Mouse (Mus musculus) midbrain, postnatal 0 days (tissue): ENCODE data around the gene Aldoc. TPM values are rescaled to one million over a fixed set of nuclear protein-coding genes. Genes with fewer than 3 reads are reported as not detected.
"Not testable (repeated sequence)": the region's sequence is repeated elsewhere in the genome, so short reads cannot be mapped to it uniquely, and the experiment has no call there.

Source experiments
- ATAC-seq: fragments of 200-750 bp; cut with Nextera tagmentation; 2 replicates; pipeline ENCODE4 v1.8.0; 2017; ENCODE audit warnings: moderate number of reproducible peaks, mild to moderate bottlenecking, moderate TSS enrichment, moderate library complexity; ENCODE audit not compliant: low FRiP score
- DNase-seq: peaks from one replicate; pipeline ENCODE4 v3.0.0-alpha.2; 2015; ENCODE audit warnings: low spot score
- H3K27ac ChIP-seq: fragments of 300-500 bp; sonication (generic); 2 replicates; pipeline ENCODE4 v1.5.1; 2014; ENCODE audit warnings: low read depth, mild to moderate bottlenecking, low read length, mixed read lengths
- H3K27me3 ChIP-seq: fragments of 300-500 bp; sonication (generic); 2 replicates; pipeline ENCODE4 v1.6.1; 2014; ENCODE audit warnings: low read length, control low read depth, mixed read lengths; ENCODE audit not compliant: insufficient read depth
- H3K36me3 ChIP-seq: fragments of 300-500 bp; sonication (generic); 2 replicates; pipeline ENCODE4 v1.6.1; 2014; ENCODE audit warnings: low read length, control low read depth, mixed read lengths; ENCODE audit not compliant: insufficient read depth
- H3K4me1 ChIP-seq: fragments of 300-500 bp; sonication (generic); 2 replicates; pipeline ENCODE4 v1.6.1; 2014; ENCODE audit warnings: mild to moderate bottlenecking, control low read depth, antibody characterized with exemption, low read length, mixed read lengths; ENCODE audit not compliant: insufficient read depth
- H3K4me2 ChIP-seq: fragments of 300-500 bp; sonication (generic); 2 replicates; pipeline ENCODE4 v1.6.1; 2014; ENCODE audit warnings: low read depth, mild to moderate bottlenecking, low read length, mixed read lengths; ENCODE audit not compliant: poor library complexity, severe bottlenecking
- H3K4me3 ChIP-seq: fragments of 300-500 bp; sonication (generic); 2 replicates; pipeline ENCODE4 v1.5.1; 2014; ENCODE audit warnings: low read depth, mild to moderate bottlenecking, low read length, moderate library complexity
- H3K9ac ChIP-seq: fragments of 300-500 bp; sonication (generic); replicated peaks from 2 replicates; pipeline ENCODE4 v1.6.1; 2014; ENCODE audit warnings: mild to moderate bottlenecking, low read length, moderate library complexity, mixed read lengths; ENCODE audit not compliant: poor library complexity, severe bottlenecking
- H3K9me3 ChIP-seq: fragments of 300-500 bp; sonication (generic); 2 replicates; pipeline ENCODE4 v1.6.1; 2016; ENCODE audit warnings: low read length, control low read depth
- CTCF ChIP-seq: IDR thresholded peaks from 2 replicates; pipeline ENCODE4 v1.5.1; 2016; ENCODE audit warnings: antibody characterized with exemption, mild to moderate bottlenecking
- WGBS: fragments of 180-500 bp; shearing (Covaris S2); extraction: QIAGEN DNeasy Blood & Tissue Kit; methylation state at CpG from one replicate; pipeline ENCODE4 v1.1.7; 2014; 5-methylcytosine and 5-hydroxymethylcytosine counted together
- polyA plus RNA-seq: library from polyadenylated mRNA; unstranded; fragments of >200 nt; fragmentation: Nextera tagmentation; extraction: Ambion mirVana; gene quantifications from 2 replicates; pipeline ENCODE4 v1.2.1, GENCODE M21; 2015
- total RNA-seq: library from RNA; depleted of rRNA; stranded (reverse); fragments of >200 nt; gene quantifications from 2 replicates; pipeline ENCODE4 v1.2.3, GENCODE M21; 2014; rRNA removed

The Aldoc gene
- total RNA-seq = 265 and 359 TPM in 2 replicates
- polyA plus RNA-seq = 224 and 305 TPM in 2 replicates

DNA sequence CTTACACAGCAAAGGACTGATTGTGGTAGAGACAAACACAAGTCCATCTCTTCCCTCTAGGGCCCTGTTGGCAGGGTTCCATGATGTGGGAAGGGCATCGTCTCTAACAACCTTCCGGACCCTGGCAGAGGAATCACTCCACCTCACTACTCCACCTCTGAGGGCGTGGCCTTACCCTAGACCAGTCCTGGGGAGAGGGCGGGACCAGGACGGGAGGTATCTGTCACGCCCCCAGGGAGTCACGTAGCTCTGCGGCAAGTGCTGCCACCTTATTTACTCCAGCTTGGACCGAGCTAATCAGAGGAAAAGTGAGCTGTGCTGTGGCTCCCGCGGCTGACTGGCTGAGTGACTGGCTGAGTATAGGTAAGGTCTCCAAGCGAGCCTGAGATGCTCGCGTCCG lies at the start of gene Aldoc:
Aldoc (plus strand) TSS at position 109 of the 400 bp plus-strand sequence.
- 0 out of 2 replicates have a peak, but pooled peaks cover 2% of the 10 kb centered on the region for H3K36me3 ChIP-seq
- H3K27me3 ChIP-seq = no peaks in the 10 kb centered on the region
- H3K4me3 ChIP-seq = peak within 1 kb of the TSS; percentile 20
- H3K4me1 ChIP-seq = peaks cover 3% of the 10 kb centered on the region; the same call in 1 of the 2 replicates
- TF ChIP-seq CTCF = no peak; the same call in 1 of the 2 replicates
- H3K4me2 ChIP-seq = peak within 1 kb of the TSS; percentile 36
- WGBS = 8% methylated on average over 15 of the region's 15 CpGs
- H3K9me3 ChIP-seq = no peaks in the 10 kb centered on the region
- H3K27ac ChIP-seq = peak within 1 kb of the TSS; percentile 76
- peak within 1 kb of the TSS; percentile 26 for H3K9ac ChIP-seq
- peak; percentile 85 for ATAC-seq
- peak; percentile 91 for DNase-seq

DNA sequence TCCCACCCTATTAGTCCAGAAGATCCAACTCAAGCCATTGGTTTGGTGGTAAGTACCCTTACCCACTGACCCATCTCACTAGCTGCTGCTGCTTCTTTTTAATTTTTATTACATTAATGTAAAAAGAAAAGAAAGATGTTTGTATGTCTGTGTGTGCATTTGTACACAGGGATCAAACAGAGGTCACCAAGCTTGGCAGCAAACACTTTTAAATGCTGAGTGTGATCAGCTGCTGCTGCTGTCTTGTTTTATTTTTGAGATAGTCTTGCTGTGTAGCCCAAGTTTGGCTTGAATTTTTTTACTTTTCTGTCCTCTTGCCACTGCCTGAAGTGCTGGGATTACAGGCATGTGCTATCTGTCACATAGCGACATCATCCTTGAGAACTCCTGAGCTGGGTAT lies 47.2 kb upstream of the Aldoc start:
- H3K36me3 ChIP-seq = peaks cover 77% of the 10 kb centered on the region
- H3K4me1 ChIP-seq = no peaks in the 10 kb centered on the region
- no peaks in the 10 kb centered on the region for H3K27me3 ChIP-seq
- no peaks in the 10 kb centered on the region for H3K9me3 ChIP-seq
- ATAC-seq (no peak), DNase-seq (no peak)
- TF ChIP-seq CTCF = no peak
- H3K9ac ChIP-seq = no peak overlapping the region
- WGBS = 96% methylated on average over 1 of the region's 1 CpGs
- H3K27ac ChIP-seq = no peak overlapping the region
- H3K4me3 ChIP-seq = no peak overlapping the region
- no peak overlapping the region for H3K4me2 ChIP-seq

DNA sequence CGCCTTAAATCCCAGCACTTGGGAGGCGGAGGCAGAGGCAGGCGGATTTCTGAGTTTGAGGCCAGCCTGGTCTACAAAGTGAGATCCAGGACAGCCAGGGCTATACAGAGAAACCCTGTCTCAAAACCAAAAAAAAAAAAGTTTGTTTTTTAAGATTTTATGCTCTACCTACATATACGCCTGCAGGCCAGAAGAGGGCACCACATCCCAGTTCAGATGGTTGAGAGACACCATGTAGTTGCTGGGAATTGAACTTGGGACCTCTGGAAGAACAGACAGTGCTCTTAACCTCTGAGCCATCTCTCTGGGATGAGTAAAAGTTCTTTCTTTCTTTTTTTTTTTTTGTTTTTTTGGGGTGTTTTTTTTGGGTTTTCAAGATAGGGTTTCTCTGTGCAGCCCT lies 46.6 kb upstream of the Aldoc start:
- peaks cover 79% of the 10 kb centered on the region for H3K36me3 ChIP-seq
- not testable (repeated sequence) for ATAC-seq, DNase-seq, H3K4me3 ChIP-seq, H3K4me1 ChIP-seq, H3K27me3 ChIP-seq, H3K4me2 ChIP-seq, H3K9ac ChIP-seq, H3K27ac ChIP-seq, H3K9me3 ChIP-seq
- peak; percentile 33; the same call in 1 of the 2 replicates for TF ChIP-seq CTCF
- WGBS = 91% methylated on average over 4 of the region's 4 CpGs

DNA sequence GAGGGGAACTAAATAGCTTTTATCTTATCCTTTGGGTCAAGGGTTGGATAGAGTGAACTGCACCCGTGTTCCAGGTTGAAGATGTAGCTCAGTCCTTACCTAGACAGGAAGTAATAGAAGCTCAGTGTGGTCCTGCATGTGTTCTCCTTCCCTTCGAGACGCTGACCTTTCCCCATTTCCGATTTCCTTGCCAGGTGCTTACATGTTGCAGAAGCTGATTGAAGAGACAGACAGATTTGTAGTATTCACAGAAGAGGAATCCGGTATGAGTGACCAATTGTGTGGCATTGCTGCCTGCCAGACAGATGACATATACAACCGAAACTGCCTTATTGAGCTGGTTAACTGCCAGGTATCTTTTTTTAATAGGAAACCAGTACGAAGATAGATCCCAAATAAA lies 43.9 kb upstream of the Aldoc start:
- H3K36me3 ChIP-seq = peaks cover 71% of the 10 kb centered on the region
- ATAC-seq (no peak), DNase-seq (no peak)
- no peak overlapping the region for H3K4me3 ChIP-seq
- no peaks in the 10 kb centered on the region for H3K4me1 ChIP-seq
- WGBS = 90% methylated on average over 7 of the region's 7 CpGs
- no peak overlapping the region for H3K4me2 ChIP-seq
- 0 out of 2 replicates have a peak overlapping the region, but pooled peaks have one; percentile 8 for H3K9ac ChIP-seq
- no peaks in the 10 kb centered on the region for H3K27me3 ChIP-seq
- no peaks in the 10 kb centered on the region for H3K9me3 ChIP-seq
- H3K27ac ChIP-seq = no peak overlapping the region
- TF ChIP-seq CTCF = no peak

DNA sequence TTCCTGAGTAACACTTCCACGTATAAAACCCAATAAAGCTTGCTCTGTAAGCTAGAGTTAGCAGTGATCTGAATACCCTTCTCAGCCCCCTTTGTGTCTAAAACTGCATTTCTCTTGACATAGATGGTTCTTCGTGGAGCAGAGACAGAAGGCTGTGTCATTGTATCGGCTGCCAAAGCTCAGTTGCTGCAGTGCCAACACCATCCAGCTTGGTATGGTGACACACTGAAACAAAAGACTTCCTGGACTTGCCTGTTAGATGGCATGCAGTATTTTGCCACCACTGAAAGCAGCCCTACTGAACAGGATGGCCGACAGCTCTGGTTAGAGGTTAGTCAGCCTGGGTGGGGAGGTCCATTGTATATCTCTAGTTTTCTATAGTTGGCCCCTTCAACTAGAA lies 43.2 kb upstream of the Aldoc start:
- DNase-seq = peak; percentile 40
- WGBS = 61% methylated on average over 4 of the region's 4 CpGs
- H3K9me3 ChIP-seq = no peaks in the 10 kb centered on the region

DNA sequence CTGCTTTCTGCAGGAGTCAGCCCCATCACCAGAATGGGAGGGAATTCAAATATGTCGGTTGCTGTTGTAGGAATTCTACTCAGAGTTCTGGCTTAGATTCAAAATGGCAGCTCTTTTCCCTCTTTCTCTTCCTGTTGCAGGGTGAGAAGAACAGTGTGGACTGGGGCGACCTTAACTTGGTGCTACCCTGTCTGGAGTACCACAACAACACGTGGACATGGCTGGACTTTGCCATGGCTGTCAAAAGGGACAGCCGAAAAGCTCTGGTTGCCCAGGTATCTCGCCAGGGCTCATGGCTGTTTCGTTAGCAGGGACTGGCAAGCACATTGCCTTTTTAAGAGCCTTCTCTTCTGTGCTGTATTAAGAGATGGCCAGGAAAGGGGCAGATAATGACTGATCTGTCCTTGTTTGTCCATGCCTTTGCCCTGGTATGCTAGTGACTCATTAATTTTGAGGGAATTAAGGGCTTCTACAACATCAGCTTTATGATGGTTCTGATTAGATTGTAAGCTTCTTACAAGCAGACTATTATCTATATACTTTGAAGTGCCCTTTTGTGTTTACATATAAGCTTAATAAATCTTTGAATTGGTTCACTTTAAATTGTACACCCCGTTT lies 33.5 kb upstream of the Aldoc start:
- H3K27me3 ChIP-seq = no peaks in the 10 kb centered on the region
- no peak overlapping the region for H3K27ac ChIP-seq
- H3K9ac ChIP-seq = no peak overlapping the region
- no peak overlapping the region for H3K4me2 ChIP-seq
- ATAC-seq (no peak), DNase-seq (no peak)
- no peaks in the 10 kb centered on the region for H3K4me1 ChIP-seq
- WGBS = 93% methylated on average over 7 of the region's 7 CpGs
- no peaks in the 10 kb centered on the region for H3K9me3 ChIP-seq
- no peak for TF ChIP-seq CTCF
- H3K36me3 ChIP-seq = peaks cover 46% of the 10 kb centered on the region
- H3K4me3 ChIP-seq = no peak overlapping the region

More for the DNA sequence above, 43.2 kb upstream of the Aldoc start:
- no peaks in the 10 kb centered on the region for H3K27me3 ChIP-seq
- no peak overlapping the region for H3K4me3 ChIP-seq
- no peak overlapping the region for H3K4me2 ChIP-seq
- no peak overlapping the region for H3K9ac ChIP-seq
- TF ChIP-seq CTCF = no peak
- H3K4me1 ChIP-seq = no peaks in the 10 kb centered on the region
- H3K27ac ChIP-seq = no peak overlapping the region
- ATAC-seq = no peak
- peaks cover 71% of the 10 kb centered on the region for H3K36me3 ChIP-seq
